Mouse (Mus musculus) spleen, postnatal 14 days (tissue): Measurements from ENCODE around the gene Txnl4b.

Experiments used
- DNase-seq, 2 experiments: peaks; one replicate each; pipeline ENCODE4 v3.0.0; 2021 to 2022; ENCODE audit warnings: low spot score in 2 of 2

Gene Txnl4b

GRCm38 (mm10) chr8:109595854-109596253 lies 30.2 kb downstream of the Txnl4b start:
- peak; percentile 32 to 61 for DNase-seq

GRCm38 (mm10) chr8:109606725-109607124 lies 41.0 kb downstream of the Txnl4b start:
- no peak for DNase-seq

- no peak for DNase-seq
These were observed 42.0 kb downstream of the Txnl4b start for GRCm38 (mm10) chr8:109607650-109608049.

GRCm38 (mm10) chr8:109608271-109609152 lies 42.8 kb downstream of the Txnl4b start, which contains the start of gene Dhodh:
Gene Dhodh, minus strand, starts transcription at chr8:109608673.
- peak; percentile 90 to 91 for DNase-seq

- no peak for DNase-seq
These were observed 43.4 kb downstream of the Txnl4b start for GRCm38 (mm10) chr8:109609153-109609502.

- no peak for DNase-seq
These were observed 48.8 kb downstream of the Txnl4b start, which contains the start of gene Pkd1l3 for GRCm38 (mm10) chr8:109614243-109615210. Gene Pkd1l3, plus strand, starts transcription at chr8:109614517.

- DNase-seq = no peak
These were observed 49.9 kb downstream of the Txnl4b start for GRCm38 (mm10) chr8:109615569-109615968.
